Mouse (Mus musculus) embryonic fibroblast, embryonic 13.5 days (primary cell): ENCODE results near the gene Lrrc26.

Source experiments
- CTCF ChIP-seq: IDR thresholded peaks from 2 replicates; pipeline ENCODE4 v1.5.1; 2011; ENCODE audit warnings: mild to moderate bottlenecking, control low read depth, low read length, moderate library complexity, borderline replicate concordance; ENCODE audit not compliant: insufficient read depth
- POLR2A ChIP-seq: IDR thresholded peaks from 2 replicates; pipeline ENCODE4 v1.6.1; 2011; ENCODE audit warnings: low read depth, mild to moderate bottlenecking, control low read depth, low read length, moderate library complexity

GRCm38 (mm10) chr2:25311491-25311891, 21.8 kb downstream of the Lrrc26 start:
- TF ChIP-seq CTCF (no peak), POLR2A (no peak)
